ENCODE assay signal across 9 mouse cellular contexts in genomic region chr19:6856281-6857002, GRCm38 (mm10). TPM values are rescaled to one million over a fixed set of nuclear protein-coding genes. Genes with fewer than 3 reads are reported as not detected.
DNase-seq lines count a peak whose midpoint lies in the region; ATAC-seq lines count a peak whose summit lies in the region.
"Had no signal": no experiment of that assay in that cellular context is flagged by ENCODE, and none has a peak within 500 bp of the region (broad histone marks: within the 10 kb centered on the region; RNA-seq: fewer than 3 reads in every experiment).

No protein-coding gene starts in this region.

- WGBS in forebrain, embryonic 14.5 days: 33% methylated on average over 12 of the region's 12 CpGs

- H3K27ac ChIP-seq in forebrain, embryonic 14.5 days (ENCODE audit: low read depth, low read length): no peak overlapping the region
- H3K27ac ChIP-seq: limb, embryonic 15.5 days had no signal

- H3K36me3 ChIP-seq in forebrain, embryonic 14.5 days (ENCODE audit: control insufficient read depth, insufficient read depth, low read length): no peaks in the 10 kb centered on the region
- H3K36me3 ChIP-seq: limb, embryonic 15.5 days had no signal

- H3K9ac ChIP-seq in forebrain, embryonic 14.5 days (ENCODE audit: low read length): no peak overlapping the region
- H3K9ac ChIP-seq: limb, embryonic 15.5 days had no signal

- H3K9me3 ChIP-seq in forebrain, embryonic 14.5 days (replicated peaks; ENCODE audit: control insufficient read depth, low read length): no peaks in the 10 kb centered on the region
- H3K9me3 ChIP-seq: limb, embryonic 15.5 days had no signal

- no peak overlapping the region for H3K4me2 ChIP-seq in forebrain, embryonic 14.5 days (ENCODE audit: low read length)

- H3K4me3 ChIP-seq in forebrain, embryonic 14.5 days (ENCODE audit: low read depth, low read length): no peak overlapping the region

- no peaks in the 10 kb centered on the region for H3K4me1 ChIP-seq in forebrain, embryonic 14.5 days (ENCODE audit: control insufficient read depth, insufficient read depth, low read length)

- peak; percentile 55; the same call in 1 of the 2 replicates for ATAC-seq in forebrain, embryonic 14.5 days
- ATAC-seq in erythroblast, adult 5-6 weeks (replicated peaks; ENCODE audit: low FRiP score, poor library complexity, severe bottlenecking): no peak

- intact Hi-C loops in left cerebral cortex, postnatal 36 days (cut with DNase I): no loop called here

- peak; percentile 50 to 60 for DNase-seq in left cerebral cortex, adult 18-20 months (ENCODE audit: low spot score in 2 of 2)
- no peak for DNase-seq in left cerebral cortex, postnatal 36 days (ENCODE audit: low spot score in 2 of 2)
- DNase-seq in NIH3T3 (ENCODE audit: low read depth): peak; percentile 75
- peak; percentile 80 for DNase-seq in forebrain, embryonic 14.5 days (ENCODE audit: low spot score)
- peak; percentile 62 to 80 for DNase-seq in layer of hippocampus, adult 18-20 months (ENCODE audit: low spot score in 2 of 2)
- peak; percentile 52 to 67 for DNase-seq in lung, postnatal 4 days
- DNase-seq in telencephalon, adult 2 months (ENCODE audit: low read depth, low spot score): peak; percentile 45

- 0 out of 2 replicates have a peak, but pooled peaks cover 5% of the 10 kb centered on the region for H3K27me3 ChIP-seq in forebrain, embryonic 14.5 days (replicated peaks; ENCODE audit: control insufficient read depth, insufficient read depth, low read length)

RNA-seq across cellular contexts. Expression of gene Ccdc88b, which starts 1.6 kb away (rescaled TPM):
- 1 to 10 TPM; 3.4 to 3.5 TPM for total RNA-seq in left cerebral cortex, adult 18-20 months (2021)
- total RNA-seq in left cerebral cortex, postnatal 36 days (2021): 1 to 10 TPM; 2.3 to 3.7 TPM
- polyA plus RNA-seq in forebrain, embryonic 14.5 days (2014; fragmentation: Nextera tagmentation; extraction: Ambion mirVana): 0.07 and 0.37 TPM in 2 replicates
- 10 to 100 TPM; 13.8 to 16.1 TPM for total RNA-seq in layer of hippocampus, adult 18-20 months (2021)
- total RNA-seq in erythroblast, adult 5-6 weeks (2015; ENCODE audit: low replicate concordance): 3.8 and 4.6 TPM in 2 replicates
- total RNA-seq in erythroblast, adult 5-6 weeks (2017; ENCODE audit: low replicate concordance): 10.9 and 11.8 TPM in 2 replicates

RNA-seq across cellular contexts. Expression of gene Rps6ka4, which starts 16.0 kb away (rescaled TPM):
- 10 to 100 TPM; 37.2 to 44.4 TPM for total RNA-seq in left cerebral cortex, adult 18-20 months (2021)
- total RNA-seq in left cerebral cortex, postnatal 36 days (2021): 10 to 100 TPM; 29.6 to 45.4 TPM
- 3.0 and 7.0 TPM in 2 replicates for polyA plus RNA-seq in forebrain, embryonic 14.5 days (2014; fragmentation: Nextera tagmentation; extraction: Ambion mirVana)
- total RNA-seq in layer of hippocampus, adult 18-20 months (2021): 10 to 100 TPM; 36.2 to 43.7 TPM
- total RNA-seq in erythroblast, adult 5-6 weeks (2015; ENCODE audit: low replicate concordance): 3.6 TPM in 1 of 2 replicates, not detected in the other
- total RNA-seq in erythroblast, adult 5-6 weeks (2017; ENCODE audit: low replicate concordance): 1.1 and 2.6 TPM in 2 replicates

RNA-seq across cellular contexts. Expression of gene Trmt112, which starts 53.1 kb away (rescaled TPM):
- 10 to 100 TPM; 46.2 to 46.4 TPM for total RNA-seq in left cerebral cortex, adult 18-20 months (2021)
- total RNA-seq in left cerebral cortex, postnatal 36 days (2021): 10 to 100 TPM; 39.8 to 48.2 TPM
- polyA plus RNA-seq in forebrain, embryonic 14.5 days (2014; fragmentation: Nextera tagmentation; extraction: Ambion mirVana): 125 and 150 TPM in 2 replicates
- total RNA-seq in layer of hippocampus, adult 18-20 months (2021): 10 to 100 TPM; 43.1 to 53.9 TPM
- total RNA-seq in erythroblast, adult 5-6 weeks (2015; ENCODE audit: low replicate concordance): 46.7 and 49.5 TPM in 2 replicates
- 22.7 and 49.4 TPM in 2 replicates for total RNA-seq in erythroblast, adult 5-6 weeks (2017; ENCODE audit: low replicate concordance)

RNA-seq across cellular contexts. Expression of gene Prdx5, which starts 53.5 kb away (rescaled TPM):
- 100 to 1,000 TPM; 367 to 381 TPM for total RNA-seq in left cerebral cortex, adult 18-20 months (2021)
- 100 to 1,000 TPM; 341 to 382 TPM for total RNA-seq in left cerebral cortex, postnatal 36 days (2021)
- 229 and 233 TPM in 2 replicates for polyA plus RNA-seq in forebrain, embryonic 14.5 days (2014; fragmentation: Nextera tagmentation; extraction: Ambion mirVana)
- 100 to 1,000 TPM; 383 to 385 TPM for total RNA-seq in layer of hippocampus, adult 18-20 months (2021)
- 192 and 238 TPM in 2 replicates for total RNA-seq in erythroblast, adult 5-6 weeks (2015; ENCODE audit: low replicate concordance)
- 232 and 266 TPM in 2 replicates for total RNA-seq in erythroblast, adult 5-6 weeks (2017; ENCODE audit: low replicate concordance)

Comparison
In these comparisons a context has a peak if more than half of its experiments do, and no peak if none do; other contexts are left out.
1. DNase-seq: peak in left cerebral cortex, adult 18-20 months (2 of 2), NIH3T3 (single experiment), forebrain, embryonic 14.5 days (single experiment), layer of hippocampus, adult 18-20 months (2 of 2), lung, postnatal 4 days (2 of 2) and telencephalon, adult 2 months (single experiment); none in left cerebral cortex, postnatal 36 days (0 of 2).
2. RNA of gene Rps6ka4, which starts 16.0 kb away (total RNA-seq): 29.6 to 45.4 TPM in left cerebral cortex, postnatal 36 days, 37.2 to 44.4 TPM in left cerebral cortex, adult 18-20 months and 36.2 to 43.7 TPM in layer of hippocampus, adult 18-20 months; 1.1 to 3.6 TPM in erythroblast, adult 5-6 weeks; every median in the first group is over 4 times any median in the second.